Mouse (Mus musculus): ENCODE data around the gene Scp2. TPM values are rescaled to one million over a fixed set of nuclear protein-coding genes. Genes with fewer than 3 reads are reported as not detected.
A peak's percentile ranks its signal among the peaks of the same experiment; 100 is the strongest.

Gene Scp2
- total and polyA plus RNA-seq, 3 experiments, result 56.2 to 260 (median 106) TPM

GRCm38 (mm10) chr4:108130452-108130851 lies 14.3 kb downstream of the Scp2 start:
- H3K9me3 ChIP-seq (replicated peaks), result no peaks in the 10 kb centered on the region
- ATAC-seq (ENCODE audit: extremely low read depth, insufficient number of reproducible peaks, low FRiP score, poor library complexity, severe bottlenecking), result no peak
- H3K27me3 ChIP-seq (ENCODE audit: insufficient read depth, low read length), result no peaks in the 10 kb centered on the region; the same call in 1 of the 2 replicates
- TF ChIP-seq GATA1 (IDR thresholded peaks at IDR 0.05; ENCODE audit: borderline replicate concordance, low read length) (no peak), GATA2 (IDR thresholded peaks at IDR 0.05; ENCODE audit: borderline replicate concordance, low read depth, low read length) (no peak), POLR2AphosphoS5 (IDR thresholded peaks at IDR 0.05; ENCODE audit: insufficient replicate concordance, low read depth, low read length) (no peak), TAL1 (conservative IDR thresholded peaks at IDR 0.05; ENCODE audit: low read depth, low read length) (no peak), CTCF (IDR thresholded peaks at IDR 0.05; ENCODE audit: low read depth, low read length) (no peak)
- H3K4me1 ChIP-seq (ENCODE audit: insufficient read depth, low read depth, low read length), result no peaks in the 10 kb centered on the region
- no peaks in the 10 kb centered on the region for H3K36me3 ChIP-seq (replicated peaks)
- DNase-seq (ENCODE audit: low spot score), result no peak
- H3K4me3 ChIP-seq (ENCODE audit: low read depth, low read length), result no peak overlapping the region

GRCm38 (mm10) chr4:108128339-108128738 lies 16.5 kb downstream of the Scp2 start:
- no peaks in the 10 kb centered on the region for H3K36me3 ChIP-seq (replicated peaks)
- ATAC-seq (ENCODE audit: extremely low read depth, insufficient number of reproducible peaks, low FRiP score, poor library complexity, severe bottlenecking), result no peak
- TF ChIP-seq TAL1 (conservative IDR thresholded peaks at IDR 0.05; ENCODE audit: low read depth, low read length) (no peak), GATA2 (IDR thresholded peaks at IDR 0.05; ENCODE audit: borderline replicate concordance, low read depth, low read length) (no peak), GATA1 (IDR thresholded peaks at IDR 0.05; ENCODE audit: borderline replicate concordance, low read length) (no peak), CTCF (IDR thresholded peaks at IDR 0.05; ENCODE audit: low read depth, low read length) (no peak), POLR2AphosphoS5 (IDR thresholded peaks at IDR 0.05; ENCODE audit: insufficient replicate concordance, low read depth, low read length) (no peak)

GRCm38 (mm10) chr4:108127516-108127915 lies 17.3 kb downstream of the Scp2 start:
- Histone ChIP-seq H3K4me1 (ENCODE audit: insufficient read depth, low read depth, low read length) (no peaks in the 10 kb centered on the region), H3K9me3 (replicated peaks) (no peaks in the 10 kb centered on the region), H3K27me3 (ENCODE audit: insufficient read depth, low read length) (no peaks in the 10 kb centered on the region; the same call in 1 of the 2 replicates), H3K4me3 (ENCODE audit: low read depth, low read length) (no peak overlapping the region), H3K36me3 (replicated peaks) (no peaks in the 10 kb centered on the region)
- TF ChIP-seq CTCF (IDR thresholded peaks at IDR 0.05; ENCODE audit: low read depth, low read length) (no peak), TAL1 (conservative IDR thresholded peaks at IDR 0.05; ENCODE audit: low read depth, low read length) (no peak), GATA2 (IDR thresholded peaks at IDR 0.05; ENCODE audit: borderline replicate concordance, low read depth, low read length) (no peak), POLR2AphosphoS5 (IDR thresholded peaks at IDR 0.05; ENCODE audit: insufficient replicate concordance, low read depth, low read length) (no peak), GATA1 (IDR thresholded peaks at IDR 0.05; ENCODE audit: borderline replicate concordance, low read length) (no peak)
- DNase-seq (ENCODE audit: low spot score) (no peak), ATAC-seq (ENCODE audit: extremely low read depth, insufficient number of reproducible peaks, low FRiP score, poor library complexity, severe bottlenecking) (no peak)

More at GRCm38 (mm10) chr4:108128339-108128738, 16.5 kb downstream of the Scp2 start:
- Histone ChIP-seq H3K4me3 (ENCODE audit: low read depth, low read length) (no peak overlapping the region), H3K27me3 (ENCODE audit: insufficient read depth, low read length) (no peaks in the 10 kb centered on the region; the same call in 1 of the 2 replicates), H3K4me1 (ENCODE audit: insufficient read depth, low read depth, low read length) (no peaks in the 10 kb centered on the region), H3K9me3 (replicated peaks) (no peaks in the 10 kb centered on the region)
- no peak for DNase-seq (ENCODE audit: low spot score)

DNA sequence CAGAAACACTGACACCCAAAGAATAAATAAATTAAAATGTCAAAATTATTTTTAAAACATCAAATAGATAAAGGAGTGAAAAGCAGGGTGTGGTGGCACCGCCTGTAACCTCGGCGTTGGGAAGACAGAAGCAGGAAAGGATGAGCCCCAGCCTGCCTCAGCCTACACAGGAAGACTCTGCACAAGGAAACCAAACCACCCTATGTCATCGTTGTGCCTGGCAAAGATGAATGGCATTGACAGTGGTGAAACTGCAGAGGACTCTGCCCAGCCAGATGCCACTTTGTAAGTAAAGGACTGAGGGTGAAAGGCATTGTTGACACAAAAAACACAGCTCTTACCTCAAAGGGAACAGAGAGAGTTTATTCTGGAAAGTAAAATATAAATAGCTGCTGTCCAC lies 18.5 kb downstream of the Scp2 start:
- H3K9me3 ChIP-seq (replicated peaks), result no peaks in the 10 kb centered on the region
- H3K4me3 ChIP-seq (ENCODE audit: low read depth, low read length), result no peak overlapping the region
- TF ChIP-seq CTCF (IDR thresholded peaks at IDR 0.05; ENCODE audit: low read depth, low read length), result no peak
- TF ChIP-seq TAL1 (conservative IDR thresholded peaks at IDR 0.05; ENCODE audit: low read depth, low read length), result no peak
- no peak for TF ChIP-seq GATA1 (IDR thresholded peaks at IDR 0.05; ENCODE audit: borderline replicate concordance, low read length)
- TF ChIP-seq POLR2AphosphoS5 (IDR thresholded peaks at IDR 0.05; ENCODE audit: insufficient replicate concordance, low read depth, low read length), result no peak
- no peak for TF ChIP-seq GATA2 (IDR thresholded peaks at IDR 0.05; ENCODE audit: borderline replicate concordance, low read depth, low read length)
- no peaks in the 10 kb centered on the region; the same call in 1 of the 2 replicates for H3K27me3 ChIP-seq (ENCODE audit: insufficient read depth, low read length)
- ATAC-seq (ENCODE audit: extremely low read depth, insufficient number of reproducible peaks, low FRiP score, poor library complexity, severe bottlenecking) (no peak), DNase-seq (ENCODE audit: low spot score) (no peak)
- no peaks in the 10 kb centered on the region for H3K4me1 ChIP-seq (ENCODE audit: insufficient read depth, low read depth, low read length)
- H3K36me3 ChIP-seq (replicated peaks), result no peaks in the 10 kb centered on the region

DNA sequence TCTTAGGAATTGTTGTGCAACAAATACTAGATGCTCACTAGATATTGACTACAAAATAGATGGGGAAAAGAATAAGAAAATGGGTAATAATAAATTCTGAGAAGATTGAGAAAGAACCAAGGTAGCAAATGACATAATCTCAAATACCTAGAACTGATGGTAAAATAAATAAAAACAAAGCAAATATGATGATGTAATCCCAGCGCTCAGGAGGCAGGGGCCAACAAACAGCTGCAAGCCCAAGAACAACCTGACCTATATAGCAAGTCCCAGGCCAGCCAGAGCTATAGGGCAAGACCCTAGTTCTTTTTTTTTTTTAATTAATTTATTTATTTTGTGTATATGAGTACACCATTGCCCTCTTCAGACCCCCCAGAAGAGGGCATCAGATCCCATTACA lies 20.7 kb downstream of the Scp2 start:
- TF ChIP-seq TAL1 (conservative IDR thresholded peaks at IDR 0.05; ENCODE audit: low read depth, low read length) (no peak), CTCF (IDR thresholded peaks at IDR 0.05; ENCODE audit: low read depth, low read length) (no peak), POLR2AphosphoS5 (IDR thresholded peaks at IDR 0.05; ENCODE audit: insufficient replicate concordance, low read depth, low read length) (no peak), GATA1 (IDR thresholded peaks at IDR 0.05; ENCODE audit: borderline replicate concordance, low read length) (no peak), GATA2 (IDR thresholded peaks at IDR 0.05; ENCODE audit: borderline replicate concordance, low read depth, low read length) (no peak)
- H3K27me3 ChIP-seq (ENCODE audit: insufficient read depth, low read length), result peaks cover 2% of the 10 kb centered on the region; the same call in 1 of the 2 replicates
- no peaks in the 10 kb centered on the region for H3K4me1 ChIP-seq (ENCODE audit: insufficient read depth, low read depth, low read length)
- ATAC-seq (ENCODE audit: extremely low read depth, insufficient number of reproducible peaks, low FRiP score, poor library complexity, severe bottlenecking) (no peak), DNase-seq (ENCODE audit: low spot score) (no peak)
- no peak overlapping the region for H3K4me3 ChIP-seq (ENCODE audit: low read depth, low read length)
- no peaks in the 10 kb centered on the region for H3K36me3 ChIP-seq (replicated peaks)
- H3K9me3 ChIP-seq (replicated peaks), result no peaks in the 10 kb centered on the region

- no peak for TF ChIP-seq POLR2AphosphoS5 (IDR thresholded peaks at IDR 0.05; ENCODE audit: insufficient replicate concordance, low read depth, low read length)
- no peak for TF ChIP-seq GATA2 (IDR thresholded peaks at IDR 0.05; ENCODE audit: borderline replicate concordance, low read depth, low read length)
- TF ChIP-seq TAL1 (conservative IDR thresholded peaks at IDR 0.05; ENCODE audit: low read depth, low read length), result no peak
- no peak for TF ChIP-seq GATA1 (IDR thresholded peaks at IDR 0.05; ENCODE audit: borderline replicate concordance, low read length)
- no peak for TF ChIP-seq CTCF (IDR thresholded peaks at IDR 0.05; ENCODE audit: low read depth, low read length)
- H3K9me3 ChIP-seq (replicated peaks), result no peaks in the 10 kb centered on the region
- peak overlapping the region; percentile 78 for H3K4me3 ChIP-seq (ENCODE audit: low read depth, low read length)
- DNase-seq (ENCODE audit: low spot score), result peak; percentile 74
- ATAC-seq (ENCODE audit: extremely low read depth, insufficient number of reproducible peaks, low FRiP score, poor library complexity, severe bottlenecking), result peak; percentile 79
- H3K4me1 ChIP-seq (ENCODE audit: insufficient read depth, low read depth, low read length), result peaks cover 13% of the 10 kb centered on the region
- 0 out of 2 replicates have a peak, but pooled peaks cover 2% of the 10 kb centered on the region for H3K27me3 ChIP-seq (ENCODE audit: insufficient read depth, low read length)
- H3K36me3 ChIP-seq (replicated peaks), result no peaks in the 10 kb centered on the region
Observed at GRCm38 (mm10) chr4:108117924-108118876, 26.6 kb downstream of the Scp2 start.

Data from G1E (cell line).